Comparison of ENCODE assay signal across 9 mouse cellular contexts in genomic region chr2:92400682-92401081, GRCm38 (mm10). TPM values are rescaled to one million over a fixed set of nuclear protein-coding genes. Genes with fewer than 3 reads are reported as not detected.
DNase-seq lines count a peak whose midpoint lies in the region; ATAC-seq and TF ChIP-seq lines count a peak whose summit lies in the region.
"Had no signal": no experiment of that assay in that cellular context is flagged by ENCODE, and none has a peak within 500 bp of the region (broad histone marks: within the 10 kb centered on the region; RNA-seq: fewer than 3 reads in every experiment).

No protein-coding gene starts in this region.

- no peak for DNase-seq in heart, adult 18-20 months
- no peak for DNase-seq in ES-E14 (ENCODE audit: low read depth, low spot score)
- no peak for DNase-seq in liver, embryonic 13.5 days
- no peak for DNase-seq in adrenal gland, adult 8-10 months
- DNase-seq in c-Kit-positive CD71-positive TER-119-positive erythroid progenitor cells, embryonic 14.5 days (ENCODE audit: low spot score) = no peak
- no peak for DNase-seq in ovary, postnatal 36 days (ENCODE audit: low spot score)

- H3K4me3 ChIP-seq in heart, embryonic 11.5 days (ENCODE audit: low read depth, low read length) = peak overlapping the region; percentile 63
- H3K4me3 ChIP-seq in ES-E14 (ENCODE audit: insufficient read depth in 1 of 2, low read depth in 1 of 2, low read length in 2 of 2, poor library complexity in 1 of 2, severe bottlenecking in 1 of 2) = peak overlapping the region; percentile 71 to 85
- peak overlapping the region; percentile 70 for H3K4me3 ChIP-seq in forebrain, embryonic 13.5 days
- peak overlapping the region; percentile 59 for H3K4me3 ChIP-seq in liver, embryonic 13.5 days (replicated peaks)

- peak overlapping the region; percentile 97 for H3K4me2 ChIP-seq in heart, embryonic 11.5 days
- peak overlapping the region; percentile 90 for H3K4me2 ChIP-seq in forebrain, embryonic 13.5 days
- peak overlapping the region; percentile 71 for H3K4me2 ChIP-seq in liver, embryonic 13.5 days

- ATAC-seq in heart, embryonic 11.5 days (replicated peaks; ENCODE audit: insufficient number of reproducible peaks, low FRiP score, low TSS enrichment) = no peak
- ATAC-seq in forebrain, embryonic 13.5 days = peak; percentile 0; the same call in 1 of the 2 replicates
- ATAC-seq in liver, embryonic 13.5 days (ENCODE audit: low read depth) = no peak

- H3K9me3 ChIP-seq in heart, embryonic 11.5 days (replicated peaks; ENCODE audit: control insufficient read depth, low read length) = no peaks in the 10 kb centered on the region
- H3K9me3 ChIP-seq in ES-E14 (ENCODE audit: control insufficient read depth, insufficient read depth, low read depth, low read length) = no peaks in the 10 kb centered on the region
- H3K9me3 ChIP-seq in forebrain, embryonic 13.5 days (replicated peaks) = no peaks in the 10 kb centered on the region
- no peaks in the 10 kb centered on the region for H3K9me3 ChIP-seq in liver, embryonic 13.5 days (replicated peaks)

- WGBS in heart, embryonic 11.5 days (ENCODE audit: insufficient replicate concordance) = 2% methylated on average over 22 of the region's 22 CpGs
- under 1% methylated on average over 22 of the region's 22 CpGs for WGBS in forebrain, embryonic 13.5 days
- 6% methylated on average over 22 of the region's 22 CpGs for WGBS in liver, embryonic 13.5 days (ENCODE audit: insufficient replicate concordance)

- in situ Hi-C loops in ES-E14 (cut with MboI; ENCODE audit: low sequenced_read_pairs in 2 of 2, unreplicated experiment in 2 of 2) = no loop called here

- H3K27me3 ChIP-seq in heart, embryonic 11.5 days (ENCODE audit: control insufficient read depth, insufficient read depth, low read length) = peaks cover 12% of the 10 kb centered on the region
- no peaks in the 10 kb centered on the region for H3K27me3 ChIP-seq in forebrain, embryonic 13.5 days
- H3K27me3 ChIP-seq in liver, embryonic 13.5 days = peaks cover 55% of the 10 kb centered on the region
- H3K27me3 ChIP-seq: CH12.LX had no signal

- peaks cover 7% of the 10 kb centered on the region; the same call in 1 of the 2 replicates for H3K36me3 ChIP-seq in heart, embryonic 11.5 days (ENCODE audit: control insufficient read depth, insufficient read depth, low read length)
- H3K36me3 ChIP-seq in ES-E14 (ENCODE audit: control insufficient read depth, insufficient read depth, low read length, poor library complexity, severe bottlenecking) = peaks cover 12% of the 10 kb centered on the region
- peaks cover 26% of the 10 kb centered on the region for H3K36me3 ChIP-seq in forebrain, embryonic 13.5 days (ENCODE audit: poor library complexity, severe bottlenecking)
- H3K36me3 ChIP-seq in liver, embryonic 13.5 days = peaks cover 20% of the 10 kb centered on the region

- peak overlapping the region; percentile 61; the same call in 1 of the 2 replicates for H3K9ac ChIP-seq in heart, embryonic 11.5 days (ENCODE audit: low read depth, low read length)
- peak overlapping the region; percentile 80 for H3K9ac ChIP-seq in ES-E14 (ENCODE audit: insufficient read depth, low read depth, low read length, poor library complexity, severe bottlenecking)
- H3K9ac ChIP-seq in forebrain, embryonic 13.5 days = peak overlapping the region; percentile 94
- peak overlapping the region; percentile 39 for H3K9ac ChIP-seq in liver, embryonic 13.5 days

- peaks cover 2% of the 10 kb centered on the region; the same call in 1 of the 2 replicates for H3K4me1 ChIP-seq in heart, embryonic 11.5 days (ENCODE audit: control insufficient read depth, insufficient read depth, low read length)
- peaks cover 0 to 3% of the 10 kb centered on the region in 2 experiments; a peak in 1 of 4 replicates for H3K4me1 ChIP-seq in ES-E14 (ENCODE audit: control insufficient read depth in 2 of 2, insufficient read depth in 2 of 2, low read length in 2 of 2, poor library complexity in 1 of 2)
- H3K4me1 ChIP-seq in forebrain, embryonic 13.5 days = peaks cover 40% of the 10 kb centered on the region
- peaks cover 8% of the 10 kb centered on the region for H3K4me1 ChIP-seq in liver, embryonic 13.5 days (replicated peaks)

- H3K27ac ChIP-seq in heart, embryonic 11.5 days (ENCODE audit: low read depth, low read length) = no peak overlapping the region
- H3K27ac ChIP-seq in ES-E14 (ENCODE audit: insufficient read depth, low read depth, low read length, poor library complexity, severe bottlenecking) = no peak overlapping the region
- H3K27ac ChIP-seq in forebrain, embryonic 13.5 days = peak overlapping the region; percentile 20
- no peak overlapping the region for H3K27ac ChIP-seq in liver, embryonic 13.5 days

TF ChIP-seq in ES-E14, 5 proteins besides CTCF, POLR2A, EP300 and RAD21:
- no peak for TF ChIP-seq MAFK (IDR thresholded peaks at IDR 0.05; ENCODE audit: insufficient read depth, low read depth, low read length)
- TF ChIP-seq HCFC1 (IDR thresholded peaks at IDR 0.05; ENCODE audit: borderline replicate concordance, insufficient read depth, low read length) = no peak
- TF ChIP-seq ZC3H11A (IDR thresholded peaks at IDR 0.05; ENCODE audit: borderline replicate concordance, low read depth, low read length) = no peak
- no peak for TF ChIP-seq CHD2 (IDR thresholded peaks at IDR 0.05; ENCODE audit: low read depth, low read length)
- no peak for TF ChIP-seq ZNF384 (IDR thresholded peaks at IDR 0.05; ENCODE audit: low read depth, low read length)

RNA-seq across cellular contexts. Expression of gene Mapk8ip1, which starts 0.4 kb away (rescaled TPM):
- polyA plus RNA-seq in heart, embryonic 11.5 days (2014; fragmentation: Nextera tagmentation; extraction: Ambion mirVana) = 2.7 and 4.1 TPM in 2 replicates
- total RNA-seq in heart, adult 18-20 months (2021) = 1 to 10 TPM; 3.2 to 3.7 TPM
- 10.1 and 11.6 TPM in 2 replicates for total RNA-seq in ES-E14 (2012; rRNA removed)
- polyA plus RNA-seq in forebrain, embryonic 13.5 days (2015; fragmentation: Nextera tagmentation; extraction: Ambion mirVana) = 66.9 and 71.1 TPM in 2 replicates
- 1.7 and 1.9 TPM in 2 replicates for polyA plus RNA-seq in liver, embryonic 13.5 days (2015; fragmentation: Nextera tagmentation; extraction: Ambion mirVana)
- 10 to 100 TPM; 34.6 to 43.3 (median 38.7) TPM for total RNA-seq in adrenal gland, adult 8-10 months (2022)

RNA-seq across cellular contexts. Expression of gene 1700029I15Rik, which starts 18.3 kb away (rescaled TPM):
- 0.67 and 0.89 TPM in 2 replicates for polyA plus RNA-seq in heart, embryonic 11.5 days (2014; fragmentation: Nextera tagmentation; extraction: Ambion mirVana)
- total RNA-seq in heart, adult 18-20 months (2021) = 1 to 10 TPM in 1 of 2 experiments, under 1 TPM in 1; 0.25 to 1.1 TPM
- total RNA-seq in ES-E14 (2012; rRNA removed) = 1.3 and 1.6 TPM in 2 replicates
- 6.2 and 6.6 TPM in 2 replicates for polyA plus RNA-seq in forebrain, embryonic 13.5 days (2015; fragmentation: Nextera tagmentation; extraction: Ambion mirVana)
- 1.1 and 1.2 TPM in 2 replicates for polyA plus RNA-seq in liver, embryonic 13.5 days (2015; fragmentation: Nextera tagmentation; extraction: Ambion mirVana)
- 10 to 100 TPM in 2 of 4 experiments, 1 to 10 TPM in 2; 8.0 to 18.6 (median 10.3) TPM for total RNA-seq in adrenal gland, adult 8-10 months (2022)

RNA-seq across cellular contexts. Expression of gene Large2, which starts 26.0 kb away (rescaled TPM):
- 0.93 and 2.0 TPM in 2 replicates for polyA plus RNA-seq in heart, embryonic 11.5 days (2014; fragmentation: Nextera tagmentation; extraction: Ambion mirVana)
- under 1 TPM in 1 of 2 experiments, not detected in 1; 0.41 TPM for total RNA-seq in heart, adult 18-20 months (2021)
- total RNA-seq in ES-E14 (2012; rRNA removed) = 10.3 and 17.5 TPM in 2 replicates
- polyA plus RNA-seq in forebrain, embryonic 13.5 days (2015; fragmentation: Nextera tagmentation; extraction: Ambion mirVana) = 1.5 and 2.4 TPM in 2 replicates
- polyA plus RNA-seq in liver, embryonic 13.5 days (2015; fragmentation: Nextera tagmentation; extraction: Ambion mirVana) = 1.6 and 2.2 TPM in 2 replicates
- total RNA-seq in adrenal gland, adult 8-10 months (2022) = 1 to 10 TPM in 3 of 4 experiments, under 1 TPM in 1; 0.40 to 4.6 (median 2.1) TPM

RNA-seq across cellular contexts. Expression of gene Pex16, which starts 26.2 kb away (rescaled TPM):
- polyA plus RNA-seq in heart, embryonic 11.5 days (2014; fragmentation: Nextera tagmentation; extraction: Ambion mirVana) = 12.5 and 13.6 TPM in 2 replicates
- total RNA-seq in heart, adult 18-20 months (2021) = 10 to 100 TPM; 24.8 to 27.4 TPM
- 21.1 and 30.0 TPM in 2 replicates for total RNA-seq in ES-E14 (2012; rRNA removed)
- polyA plus RNA-seq in forebrain, embryonic 13.5 days (2015; fragmentation: Nextera tagmentation; extraction: Ambion mirVana) = 33.8 and 33.9 TPM in 2 replicates
- 19.7 and 21.7 TPM in 2 replicates for polyA plus RNA-seq in liver, embryonic 13.5 days (2015; fragmentation: Nextera tagmentation; extraction: Ambion mirVana)
- total RNA-seq in adrenal gland, adult 8-10 months (2022) = 100 to 1,000 TPM in 2 of 4 experiments, 10 to 100 TPM in 2; 63.1 to 281 (median 138) TPM

RNA-seq across cellular contexts. Expression of gene Cry2, which starts 33.2 kb away (rescaled TPM):
- 15.3 and 17.7 TPM in 2 replicates for polyA plus RNA-seq in heart, embryonic 11.5 days (2014; fragmentation: Nextera tagmentation; extraction: Ambion mirVana)
- 10 to 100 TPM; 15.4 to 16.7 TPM for total RNA-seq in heart, adult 18-20 months (2021)
- 11.7 and 19.3 TPM in 2 replicates for total RNA-seq in ES-E14 (2012; rRNA removed)
- 28.2 and 29.4 TPM in 2 replicates for polyA plus RNA-seq in forebrain, embryonic 13.5 days (2015; fragmentation: Nextera tagmentation; extraction: Ambion mirVana)
- polyA plus RNA-seq in liver, embryonic 13.5 days (2015; fragmentation: Nextera tagmentation; extraction: Ambion mirVana) = 9.1 and 10.7 TPM in 2 replicates
- 10 to 100 TPM; 44.0 to 57.9 (median 47.5) TPM for total RNA-seq in adrenal gland, adult 8-10 months (2022)

Comparison
In these comparisons a context has a peak if more than half of its experiments do, and no peak if none do; other contexts are left out.
1. H3K9ac ChIP-seq: peak in every context shown above with its lines; median percentile 94 in forebrain, embryonic 13.5 days; 80 in ES-E14; 61 in heart, embryonic 11.5 days; 39 in liver, embryonic 13.5 days.